Mouse (Mus musculus) MEL-GATA-1-ER (cell line): Measurements from ENCODE around the gene Itga5.
A peak's percentile ranks its signal among the peaks of the same experiment; 100 is the strongest.

ENCODE experiments used
- DNase-seq: peaks from one replicate; pipeline ENCODE4 v3.0.0-alpha.2; 2012; ENCODE audit warnings: low read depth; ENCODE audit errors: extremely low read depth

The Itga5 gene

DNA sequence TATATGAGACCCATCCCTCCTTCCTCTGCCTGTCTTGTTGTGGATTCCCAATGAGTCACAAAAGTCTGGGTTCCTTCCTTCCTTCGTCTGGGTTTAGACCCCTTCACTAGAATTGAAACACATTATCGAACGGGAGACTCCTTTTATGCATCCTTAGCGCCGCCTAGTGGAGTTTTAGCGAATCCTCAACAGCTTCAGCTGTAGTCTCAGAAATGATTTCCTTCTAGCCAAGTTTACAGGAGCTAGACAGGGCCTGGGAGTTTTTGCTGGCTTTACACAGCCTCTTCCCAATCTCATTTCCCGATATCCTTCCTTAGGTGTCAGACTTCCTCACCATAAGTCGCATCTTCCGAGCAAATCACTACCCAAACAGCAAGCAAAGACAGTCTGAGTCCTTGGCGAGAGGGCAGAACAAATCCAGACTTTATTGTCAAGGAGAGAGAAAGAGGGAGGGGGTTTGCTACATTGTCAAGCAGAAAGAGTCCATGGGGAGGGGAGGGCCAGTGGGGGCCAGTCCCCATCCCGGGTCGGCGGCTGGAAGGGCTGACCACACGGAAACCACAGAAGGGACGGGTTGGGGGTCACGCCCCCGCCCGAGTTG is 53.0 kb downstream of the Itga5 start:
- no peak for DNase-seq

DNA sequence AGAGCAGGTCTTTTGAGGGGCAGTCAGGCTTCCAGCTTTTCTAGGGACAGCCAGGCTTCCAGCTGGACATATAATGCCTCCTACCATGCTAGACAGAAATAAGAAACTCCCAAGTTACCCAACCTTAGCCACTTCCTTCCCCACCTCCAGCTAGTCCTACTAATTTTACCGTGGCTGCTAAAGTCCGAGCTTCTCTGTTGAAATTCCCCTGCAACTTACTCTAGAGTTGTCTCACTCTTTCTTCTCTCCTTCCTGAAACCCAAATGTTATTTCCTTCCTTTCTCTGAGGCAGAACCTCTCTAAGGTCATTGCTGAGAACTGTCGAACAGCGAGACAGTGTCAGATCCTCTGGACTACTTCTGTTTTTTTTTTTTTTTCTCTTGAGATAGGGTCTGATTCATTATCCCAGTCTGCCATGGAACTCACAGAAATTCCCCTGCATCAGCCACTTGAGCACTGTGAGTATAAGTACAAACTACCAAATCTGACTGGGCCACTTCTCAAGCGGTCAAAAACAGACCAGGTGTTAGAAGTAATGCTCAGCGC is 56.1 kb downstream of the Itga5 start, which contains the start of gene Gpr84:
Gpr84 (minus strand) TSS at position 248 of the 546 bp plus-strand sequence.
- DNase-seq: no peak

DNA sequence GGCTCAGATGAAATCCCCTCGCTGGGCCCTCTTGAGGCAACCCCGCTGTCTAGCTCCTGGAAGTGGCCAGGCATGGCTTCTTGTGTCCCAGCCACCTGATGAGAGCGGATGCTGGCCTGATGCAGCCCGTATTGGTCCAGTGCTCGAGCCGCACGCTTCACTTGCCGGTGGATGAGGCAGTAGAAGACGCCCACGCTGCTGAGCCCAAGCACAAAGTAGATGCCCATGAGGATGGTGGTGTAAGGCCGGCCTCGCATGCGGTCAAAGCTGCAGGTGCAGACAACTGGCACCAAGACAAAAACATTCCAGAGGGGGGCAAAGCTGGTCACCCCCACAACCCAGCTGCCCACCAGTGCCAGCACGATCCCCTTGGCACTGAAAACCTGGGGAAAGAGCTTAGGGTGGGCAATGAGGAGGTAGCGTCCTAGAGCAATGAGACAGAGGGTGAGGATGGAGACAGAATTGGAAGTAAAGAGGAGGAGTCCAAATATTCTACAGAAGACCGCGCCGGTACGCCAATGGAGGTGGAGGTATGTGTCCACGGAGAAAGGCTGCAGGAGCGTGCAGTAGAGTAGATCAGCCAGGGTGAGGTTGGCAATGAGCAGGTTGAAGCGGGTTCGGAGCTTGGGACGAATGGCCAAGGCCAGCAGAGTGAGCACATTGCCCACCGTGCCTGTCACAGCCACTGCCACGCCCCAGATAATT is 57.5 kb downstream of the Itga5 start:
- no peak for DNase-seq

DNA sequence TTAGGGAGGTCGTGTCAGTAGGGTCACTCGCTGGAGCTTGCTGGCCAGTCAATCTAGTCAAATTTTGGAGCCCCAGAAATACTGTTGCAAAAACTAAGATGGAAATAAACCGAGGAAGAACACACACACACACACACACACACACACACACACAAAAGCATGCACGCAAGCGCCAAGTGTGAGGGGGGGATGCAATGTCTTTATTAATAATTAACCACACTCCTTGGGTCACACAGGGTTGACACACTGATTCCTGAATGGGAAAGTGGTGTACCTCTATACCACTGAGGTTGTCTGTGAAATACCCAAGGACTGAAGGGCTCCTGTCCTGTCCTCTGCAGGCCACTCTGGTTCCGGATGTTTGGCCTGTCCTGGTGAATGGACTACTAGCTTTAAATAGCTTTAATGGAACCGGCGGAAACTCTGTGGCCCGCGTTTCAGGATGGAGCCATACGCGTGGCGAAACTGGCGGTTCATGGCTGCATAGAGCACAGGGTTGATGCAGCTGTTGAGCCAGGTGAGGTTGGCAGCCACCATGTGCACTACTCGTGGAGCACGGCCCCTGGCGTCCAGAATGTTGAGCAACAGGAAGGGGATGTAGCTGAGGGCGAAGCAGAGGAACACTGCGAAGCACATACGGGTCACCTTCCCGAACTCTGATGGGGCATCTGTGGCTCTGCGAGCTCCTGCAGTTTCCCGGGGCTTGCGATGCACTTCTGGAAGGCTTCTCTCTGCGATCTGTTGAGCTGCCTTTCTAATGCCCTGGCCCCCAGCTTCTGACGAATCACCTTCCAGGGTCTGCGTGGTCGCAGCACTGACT is 58.3 kb downstream of the Itga5 start:
- DNase-seq: no peak

DNA sequence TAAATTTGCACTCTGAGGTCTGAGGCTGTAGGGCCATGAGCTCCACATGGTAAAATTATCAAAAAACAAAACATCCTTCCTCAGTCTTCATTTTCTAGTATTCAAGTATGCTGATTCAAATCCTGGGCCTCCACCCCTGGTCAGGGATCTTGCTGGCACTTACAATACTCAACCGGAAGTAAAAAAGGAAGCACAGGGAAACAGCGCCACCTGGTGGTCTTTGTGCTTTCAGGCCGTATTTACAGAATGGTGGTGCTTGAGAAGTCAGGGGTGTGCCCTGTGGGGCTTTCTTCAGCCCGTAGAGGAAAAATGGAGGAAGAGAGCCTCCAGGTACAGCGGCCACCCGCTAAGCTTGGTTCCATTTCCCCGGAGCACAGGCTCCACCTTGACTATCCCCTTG is 59.4 kb downstream of the Itga5 start:
- DNase-seq: peak; percentile 67

DNA sequence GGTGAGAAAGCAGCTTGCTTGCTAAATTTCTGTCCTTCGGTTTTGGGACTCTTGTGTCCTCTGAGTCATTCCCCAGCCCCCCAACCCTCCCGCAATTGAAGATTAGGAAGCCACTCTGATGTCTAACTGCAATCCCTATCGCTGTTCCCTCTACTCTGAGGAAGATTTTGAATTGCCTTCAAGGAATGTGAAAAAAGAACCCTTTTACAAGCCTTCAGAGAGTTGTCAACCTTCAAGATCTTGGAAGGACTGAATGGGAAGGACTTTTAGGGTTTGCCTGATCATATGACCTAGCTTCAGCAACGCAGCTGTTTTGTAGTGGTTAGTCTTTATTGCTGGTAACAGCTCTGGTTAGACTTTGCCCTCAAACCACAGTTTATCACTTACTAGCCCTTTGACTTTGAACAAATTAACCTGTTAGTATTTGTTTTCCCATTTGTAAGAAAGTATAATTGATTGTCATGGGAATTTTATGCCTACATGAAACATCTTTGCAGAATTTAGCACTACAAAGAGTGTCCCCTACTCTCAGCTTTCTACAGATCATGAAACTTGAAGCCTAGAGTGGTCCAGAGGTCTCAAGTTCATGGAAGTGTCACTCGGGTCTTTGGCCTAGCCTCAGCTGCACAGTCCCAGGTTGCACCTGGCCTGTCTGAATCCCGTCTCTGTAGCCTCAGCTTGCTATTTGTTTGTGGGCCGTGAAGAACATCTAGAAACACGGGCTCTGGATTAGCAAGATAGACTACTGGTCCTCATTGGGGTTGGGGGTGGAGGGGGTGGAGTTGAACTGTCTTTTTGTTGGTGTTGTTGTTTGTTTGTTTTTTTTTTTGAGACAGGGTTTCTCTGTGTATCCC is 60.5 kb downstream of the Itga5 start:
- no peak for DNase-seq

DNA sequence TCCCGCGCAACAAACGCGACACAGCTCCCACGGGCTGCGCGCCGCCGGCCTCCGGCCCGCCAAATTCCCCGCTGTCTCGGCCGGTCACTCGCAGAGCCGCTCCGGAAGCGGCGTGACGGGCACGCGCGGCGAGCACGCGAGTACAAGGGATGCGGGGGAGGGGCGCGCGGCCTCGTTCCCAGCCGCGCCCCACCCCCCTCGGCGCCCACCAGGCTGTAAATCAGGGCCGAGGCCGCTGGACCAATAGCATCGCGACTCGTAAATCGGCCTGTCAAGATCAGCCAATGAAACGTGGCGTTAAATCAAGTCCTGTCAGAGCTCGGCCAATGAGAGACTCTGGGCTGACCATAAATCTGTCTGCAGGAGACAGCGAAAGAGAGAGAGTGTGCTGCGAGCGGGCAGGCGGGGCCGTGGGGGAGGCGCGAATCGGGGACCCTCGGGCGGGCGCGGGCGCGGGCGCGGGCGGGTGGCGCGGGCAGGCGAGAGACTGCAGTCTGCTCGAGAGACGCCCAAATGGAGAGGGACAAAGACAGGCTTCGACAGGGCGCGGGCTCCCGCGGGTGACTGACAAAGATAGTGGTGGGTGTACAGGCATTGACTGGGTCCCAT is 61.4 kb downstream of the Itga5 start:
- DNase-seq: peak; percentile 67

DNA sequence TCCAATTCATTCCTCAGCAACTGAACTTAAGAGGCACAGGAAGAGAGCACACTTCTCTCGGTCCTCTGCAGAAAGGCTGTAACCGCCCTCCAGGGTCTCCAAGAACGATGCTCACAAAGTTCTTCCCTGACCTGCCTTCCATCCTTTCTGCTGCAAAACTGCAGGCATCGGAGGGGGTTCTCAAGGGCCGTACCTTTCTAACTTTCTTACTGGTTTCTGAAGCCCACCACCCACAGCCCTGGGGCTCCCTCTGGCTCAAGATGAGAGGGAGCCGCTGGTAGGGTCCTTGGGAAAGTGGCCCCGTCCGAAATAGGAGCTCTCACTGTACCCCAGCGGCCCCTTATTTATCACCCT is 62.0 kb downstream of the Itga5 start:
- no peak for DNase-seq

DNA sequence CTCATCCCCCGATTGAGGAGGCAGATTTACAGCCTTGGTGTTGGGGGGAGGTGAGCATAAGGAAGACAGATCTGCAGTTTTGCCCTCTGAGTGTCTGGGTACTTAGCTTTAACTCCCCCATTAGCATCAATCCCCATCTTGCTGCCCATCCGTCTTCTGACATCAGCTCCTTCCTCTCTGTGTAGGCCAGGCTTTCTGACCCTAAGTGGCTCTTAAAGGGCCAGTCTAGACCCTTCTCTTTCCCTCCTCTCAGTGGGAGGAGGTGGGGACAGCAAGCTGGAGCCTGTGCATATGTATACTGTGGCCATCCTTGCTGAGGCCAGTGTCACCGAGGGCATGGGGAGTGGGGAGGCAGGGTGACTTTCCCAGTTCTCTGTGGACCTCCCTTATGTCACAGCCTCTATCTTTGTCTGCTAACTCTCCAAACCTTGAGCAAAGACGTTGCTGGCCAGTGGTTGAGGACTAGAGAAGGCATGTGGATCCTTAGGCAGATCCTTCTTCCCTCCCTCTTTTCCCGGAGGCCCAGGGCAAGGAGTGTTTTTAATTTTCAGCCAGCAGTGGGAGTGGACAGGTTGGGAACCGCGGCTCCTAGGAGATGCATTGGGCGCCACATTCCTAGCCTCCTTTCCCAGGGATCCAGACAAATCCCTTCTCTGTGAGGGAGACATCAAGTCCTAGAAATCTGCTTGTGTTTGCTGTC is 62.5 kb downstream of the Itga5 start:
- no peak for DNase-seq

DNA sequence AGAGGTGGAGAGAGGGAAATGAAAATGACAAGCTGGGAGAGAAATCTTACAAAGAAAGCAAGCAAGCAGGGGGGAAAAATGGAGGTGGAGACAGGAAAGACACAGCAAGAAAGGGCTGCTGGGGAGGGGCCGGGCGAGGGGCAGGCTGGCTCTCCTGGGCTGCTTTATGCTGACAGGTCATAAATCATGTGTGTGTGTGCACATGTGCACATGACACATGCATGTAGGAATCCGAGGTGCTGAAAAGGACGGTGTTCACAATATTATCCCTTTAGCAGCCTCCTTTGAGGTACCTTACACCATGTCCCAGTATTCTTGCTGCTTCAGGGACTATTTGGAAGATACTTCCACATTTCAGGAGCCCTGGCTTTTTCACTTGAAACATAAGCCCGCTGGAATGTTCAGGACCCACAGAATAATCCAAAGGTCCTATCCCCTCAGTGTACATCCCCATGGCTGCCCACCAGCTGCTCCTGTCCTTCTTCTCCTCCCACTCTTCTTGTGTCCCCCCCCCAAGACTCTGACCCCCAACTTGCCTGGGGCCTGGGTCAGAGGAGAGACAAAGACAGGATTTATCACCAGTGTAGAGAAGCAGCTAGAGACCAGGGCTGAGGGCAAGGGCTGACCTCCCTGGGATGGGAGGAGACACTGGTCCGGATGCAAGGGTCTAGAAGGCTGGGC is 64.1 kb downstream of the Itga5 start:
- DNase-seq: no peak

DNA sequence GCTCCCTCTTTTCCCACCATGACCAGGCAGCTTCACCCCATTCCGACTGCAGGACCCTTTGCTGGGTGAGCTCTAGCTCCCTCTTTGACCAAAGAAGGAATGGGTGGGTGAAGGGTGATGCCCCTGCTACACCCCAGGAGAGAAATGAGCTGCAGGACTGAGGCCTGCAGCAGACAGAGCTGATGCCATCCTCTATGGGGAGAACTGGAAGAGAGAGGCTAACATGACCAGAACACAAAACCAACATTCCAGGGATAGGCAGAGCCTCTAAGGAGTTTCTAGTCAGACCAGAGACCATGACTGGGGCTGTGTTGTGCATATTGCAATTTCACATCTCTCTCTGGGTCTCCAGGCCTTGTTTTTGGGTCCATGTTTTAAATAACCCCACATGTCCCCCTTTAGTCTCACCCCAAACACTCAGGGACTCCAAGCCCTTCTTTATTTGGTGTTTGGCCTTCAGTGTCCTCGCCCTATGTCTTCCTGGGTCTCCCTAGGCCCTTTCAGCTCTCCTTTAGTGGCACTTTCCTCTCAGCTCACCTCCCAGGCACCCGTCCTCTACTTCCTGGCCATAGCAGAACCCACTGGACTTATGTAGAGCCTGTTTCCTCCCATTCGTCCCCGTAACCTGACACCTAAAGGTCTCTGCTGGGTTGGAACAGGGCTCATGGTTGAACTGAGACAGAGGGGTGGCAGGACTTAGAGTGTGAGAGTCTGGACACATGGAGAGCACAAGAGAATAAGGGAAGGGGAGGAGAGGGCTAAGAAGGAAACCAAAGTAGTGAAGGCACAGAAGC is 64.8 kb downstream of the Itga5 start:
- no peak for DNase-seq

DNA sequence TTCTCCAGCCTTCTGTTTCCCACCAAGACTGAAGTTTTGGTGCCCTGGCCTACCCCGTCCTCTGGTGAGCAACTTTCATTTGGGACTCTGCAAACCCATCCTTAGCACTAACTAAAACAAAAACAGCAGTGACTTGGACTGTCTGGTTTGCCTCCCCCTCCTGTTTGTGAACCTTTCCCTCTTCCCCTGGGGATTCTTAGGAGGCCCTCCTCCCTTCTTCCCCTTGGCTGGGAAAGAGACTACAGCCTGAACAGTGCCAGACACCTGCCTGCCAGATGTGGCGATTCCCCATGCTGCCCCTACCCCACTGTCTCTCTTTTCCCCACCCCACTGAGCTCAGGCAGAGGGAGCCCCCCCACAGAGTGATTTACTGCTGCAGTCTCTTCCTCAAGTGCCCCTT is 65.5 kb downstream of the Itga5 start:
- DNase-seq: no peak

DNA sequence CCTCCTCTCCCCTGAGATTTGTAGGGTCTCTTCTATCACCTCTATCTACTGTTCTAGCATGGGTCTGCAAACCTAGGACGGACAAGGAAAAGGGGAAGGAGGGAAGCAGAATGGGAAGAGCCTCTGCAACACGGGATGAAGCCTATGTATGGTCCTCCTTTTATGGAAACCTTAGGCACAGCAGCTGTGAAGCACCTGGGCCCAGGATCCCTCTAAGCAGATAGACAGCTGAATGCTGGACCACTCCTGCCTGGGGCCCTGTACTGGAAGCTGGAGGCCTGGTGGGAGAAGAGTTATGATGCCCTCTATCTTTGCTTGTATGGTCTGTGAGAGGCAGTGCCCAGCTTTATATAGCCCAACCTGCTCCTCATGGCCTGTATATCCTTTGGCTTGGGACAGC is 66.0 kb downstream of the Itga5 start:
- no peak for DNase-seq

DNA sequence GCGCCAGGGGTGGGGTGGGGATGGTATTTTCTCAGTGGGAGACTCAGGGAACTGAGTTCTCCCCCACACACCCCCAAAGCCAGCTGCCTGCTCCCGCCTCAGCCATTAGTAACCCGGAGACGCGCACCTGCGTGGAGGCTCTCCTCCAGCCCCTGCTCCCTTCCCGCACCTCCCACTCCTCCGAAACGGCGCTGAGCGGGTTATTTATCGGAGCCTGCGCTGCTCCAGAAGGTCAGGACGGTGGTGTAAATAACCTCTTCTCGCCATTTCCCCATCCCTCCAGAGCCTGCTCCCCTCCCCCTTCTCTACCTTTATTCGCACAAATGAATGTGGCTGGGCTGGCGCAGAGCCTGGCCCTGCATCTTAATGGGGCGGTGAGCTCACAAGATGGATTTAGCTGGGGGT is 66.5 kb downstream of the Itga5 start:
- no peak for DNase-seq

DNA sequence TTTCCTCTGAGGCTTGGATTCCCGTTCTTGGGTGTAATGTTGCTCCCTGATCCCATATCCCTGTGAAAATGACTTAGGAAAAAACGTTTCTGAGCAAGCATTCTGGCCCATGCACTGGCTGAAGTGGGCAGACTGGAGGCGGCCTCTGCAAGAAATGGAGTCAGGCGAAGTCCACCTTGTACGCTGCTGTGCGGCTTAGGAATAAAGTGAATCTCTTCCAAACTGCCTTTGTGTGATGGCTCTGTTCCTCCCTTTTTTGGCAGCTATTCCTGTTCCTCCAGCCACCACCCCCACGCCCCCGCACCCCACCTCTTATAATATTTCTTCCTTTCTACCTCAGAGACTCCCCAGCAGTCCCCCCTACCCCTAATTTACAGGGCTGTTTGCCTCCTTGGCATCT is 66.9 kb downstream of the Itga5 start:
- DNase-seq: no peak

DNA sequence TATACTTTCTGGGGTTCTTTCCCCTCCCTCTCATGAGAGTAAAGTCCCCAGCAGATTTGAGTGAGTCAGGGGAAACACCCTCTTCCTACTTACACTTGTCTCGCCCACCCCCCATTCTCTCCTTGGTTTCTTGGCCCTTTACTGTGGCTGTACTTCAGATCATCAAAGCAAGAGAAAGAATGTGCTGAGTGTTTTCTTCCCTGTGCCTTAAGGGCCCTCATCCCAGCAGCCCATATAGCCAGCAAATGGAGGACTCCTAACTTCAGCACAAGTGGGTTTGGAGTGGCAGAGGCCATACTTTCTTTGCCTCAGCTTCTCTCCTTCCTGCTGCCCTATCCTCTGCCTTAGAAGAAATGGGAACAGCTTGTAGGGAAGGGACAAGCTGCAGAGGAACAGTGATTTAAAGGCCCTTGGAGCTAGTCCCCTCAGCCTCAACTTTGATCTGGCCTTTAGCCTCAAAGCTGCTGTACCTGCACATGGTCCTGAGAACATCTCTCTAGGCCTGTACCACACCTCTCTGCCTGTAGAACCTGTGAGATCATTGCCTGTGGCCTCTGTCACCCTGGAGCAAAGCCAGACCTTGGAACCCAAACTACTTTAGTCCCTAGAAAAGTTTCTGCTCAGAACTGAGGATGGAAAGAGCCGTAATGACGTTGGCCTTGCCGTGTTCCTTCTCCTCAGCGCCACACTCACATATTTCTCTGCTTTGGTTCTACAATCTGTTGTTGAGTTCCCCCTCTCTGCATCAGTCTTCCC is 67.5 kb downstream of the Itga5 start:
- no peak for DNase-seq

DNA sequence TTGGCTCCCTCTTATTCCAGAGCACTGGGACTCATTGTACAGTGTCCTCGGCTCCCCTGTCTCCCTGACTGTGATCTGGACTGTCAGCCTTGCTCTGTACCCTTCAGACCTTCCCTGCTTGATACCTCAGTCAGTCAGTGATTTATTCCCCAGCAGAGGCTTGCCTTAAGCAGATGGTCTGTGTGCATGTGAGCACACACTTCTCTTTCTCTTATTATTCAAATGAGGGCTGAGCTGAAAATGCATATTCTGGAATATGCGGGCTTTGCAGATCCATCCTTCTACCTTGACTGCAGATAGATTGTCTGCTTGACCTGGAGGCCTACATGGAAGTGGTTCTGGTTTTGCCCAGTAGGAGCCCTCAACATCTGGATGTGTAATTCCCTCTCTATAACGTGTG is 68.5 kb downstream of the Itga5 start:
- DNase-seq: no peak

DNA sequence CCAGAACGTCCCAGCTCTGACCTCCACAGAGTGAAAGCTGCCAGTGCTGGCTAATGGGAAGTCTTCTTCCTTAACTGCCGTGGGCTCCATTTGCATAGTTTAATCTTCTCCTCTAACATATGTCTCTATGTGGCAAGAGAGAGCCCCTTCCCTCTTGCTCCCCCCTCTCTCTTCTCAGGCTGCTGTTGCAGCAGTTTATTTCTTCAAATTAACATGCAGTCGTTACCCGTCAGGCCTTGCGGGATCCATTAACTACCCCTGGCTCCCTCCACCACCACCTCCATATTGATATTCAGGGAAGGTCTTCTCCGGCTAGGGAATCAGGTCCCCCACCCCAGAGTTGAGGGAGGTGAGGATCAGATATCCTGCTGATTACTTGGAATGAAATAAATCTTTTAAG is 69.2 kb downstream of the Itga5 start:
- no peak for DNase-seq
